Mouse (Mus musculus) retina, postnatal 7 days (tissue): ENCODE measurements around the gene Nek3.

Source experiments
- DNase-seq: peaks from one replicate; pipeline ENCODE4 v3.0.0-alpha.2; 2012; ENCODE audit warnings: low read depth, low spot score

Gene Nek3

GRCm38 (mm10) chr8:22166080-22166603 lies at the start of gene Nek3:
TSS of gene Nek3 (minus strand) at chr8:22166435.
- peak; percentile 89 for DNase-seq

- DNase-seq: no peak
These were observed 48.6 kb upstream of the Nek3 start for GRCm38 (mm10) chr8:22214826-22215225.

- no peak for DNase-seq
These were observed 42.8 kb upstream of the Nek3 start for GRCm38 (mm10) chr8:22209012-22209411.

GRCm38 (mm10) chr8:22207535-22207934 lies 41.3 kb upstream of the Nek3 start:
- DNase-seq: no peak

GRCm38 (mm10) chr8:22199481-22199880 lies 33.2 kb upstream of the Nek3 start:
- no peak for DNase-seq

- DNase-seq: no peak
These were observed 31.7 kb upstream of the Nek3 start for GRCm38 (mm10) chr8:22197914-22198313.

GRCm38 (mm10) chr8:22193432-22194010 lies 27.3 kb upstream of the Nek3 start:
- no peak for DNase-seq

- peak; percentile 83 for DNase-seq
These were observed 26.6 kb upstream of the Nek3 start, which contains the start of gene Vps36 for GRCm38 (mm10) chr8:22192660-22193431. TSS of gene Vps36 (plus strand) at chr8:22192809.

GRCm38 (mm10) chr8:22185431-22186397 lies 19.5 kb upstream of the Nek3 start, which contains the start of gene Ckap2:
TSS of gene Ckap2 (minus strand) at chr8:22185819.
- DNase-seq: peak; percentile 85

GRCm38 (mm10) chr8:22184884-22185283 lies 18.6 kb upstream of the Nek3 start:
- no peak for DNase-seq

GRCm38 (mm10) chr8:22175966-22176365 lies 9.7 kb upstream of the Nek3 start:
- no peak for DNase-seq

GRCm38 (mm10) chr8:22169167-22169566 lies 2.9 kb upstream of the Nek3 start:
- DNase-seq: no peak

GRCm38 (mm10) chr8:22165251-22166079 lies 770 bp downstream of the Nek3 start:
- DNase-seq: no peak

GRCm38 (mm10) chr8:22164431-22164830 lies 1.8 kb downstream of the Nek3 start:
- DNase-seq: no peak

GRCm38 (mm10) chr8:22162206-22162605 lies 4.0 kb downstream of the Nek3 start:
- DNase-seq: no peak

GRCm38 (mm10) chr8:22150345-22150663 lies 15.9 kb downstream of the Nek3 start:
- DNase-seq: no peak

- no peak for DNase-seq
These were observed 16.4 kb downstream of the Nek3 start for GRCm38 (mm10) chr8:22149643-22150344.

- DNase-seq: no peak
These were observed 17.9 kb downstream of the Nek3 start for GRCm38 (mm10) chr8:22148367-22148740.

- no peak for DNase-seq
These were observed 18.4 kb downstream of the Nek3 start for GRCm38 (mm10) chr8:22147706-22148366.

- no peak for DNase-seq
These were observed 20.4 kb downstream of the Nek3 start for GRCm38 (mm10) chr8:22145831-22146230.
